Mouse (Mus musculus) erythroblast, embryonic 14.5 days (primary cell): ENCODE results near the gene Smarca2. TPM values are rescaled to one million over a fixed set of nuclear protein-coding genes. Genes with fewer than 3 reads are reported as not detected.

Source experiments
- H3K27me3 ChIP-seq: 2 replicates; pipeline ENCODE4 v1.6.1; 2012; ENCODE audit warnings: inconsistent platforms; ENCODE audit not compliant: control insufficient read depth
- H3K36me3 ChIP-seq: 2 replicates; pipeline ENCODE4 v1.6.1; 2012; ENCODE audit warnings: mild to moderate bottlenecking, inconsistent platforms; ENCODE audit not compliant: control insufficient read depth
- H3K4me1 ChIP-seq: 2 replicates; pipeline ENCODE4 v1.6.1; 2012; ENCODE audit warnings: inconsistent platforms; ENCODE audit not compliant: control insufficient read depth
- H3K4me3 ChIP-seq: replicated peaks from 2 replicates; pipeline ENCODE3; 2012; ENCODE audit warnings: moderate library complexity, mild to moderate bottlenecking, inconsistent platforms
- H3K9me3 ChIP-seq: 2 replicates; pipeline ENCODE4 v1.6.1; 2012; ENCODE audit warnings: low read length, inconsistent platforms, mixed read lengths; ENCODE audit not compliant: control insufficient read depth
- GATA1 ChIP-seq: IDR thresholded peaks from 2 replicates; pipeline ENCODE4 v1.6.1; 2012; ENCODE audit warnings: low read length, inconsistent platforms, mixed read lengths
- TAL1 ChIP-seq: IDR thresholded peaks from 3 replicates; pipeline ENCODE4 v1.6.1; 2012; ENCODE audit warnings: low read length, inconsistent platforms, mixed read lengths
- polyA plus RNA-seq: library from polyadenylated mRNA; stranded (reverse); fragments of >175 nt; gene quantifications from 2 replicates; pipeline ENCODE4 v1.2.3, GENCODE M21; 2012

Gene Smarca2
- polyA plus RNA-seq, 1 experiment = 0.03 TPM

DNA sequence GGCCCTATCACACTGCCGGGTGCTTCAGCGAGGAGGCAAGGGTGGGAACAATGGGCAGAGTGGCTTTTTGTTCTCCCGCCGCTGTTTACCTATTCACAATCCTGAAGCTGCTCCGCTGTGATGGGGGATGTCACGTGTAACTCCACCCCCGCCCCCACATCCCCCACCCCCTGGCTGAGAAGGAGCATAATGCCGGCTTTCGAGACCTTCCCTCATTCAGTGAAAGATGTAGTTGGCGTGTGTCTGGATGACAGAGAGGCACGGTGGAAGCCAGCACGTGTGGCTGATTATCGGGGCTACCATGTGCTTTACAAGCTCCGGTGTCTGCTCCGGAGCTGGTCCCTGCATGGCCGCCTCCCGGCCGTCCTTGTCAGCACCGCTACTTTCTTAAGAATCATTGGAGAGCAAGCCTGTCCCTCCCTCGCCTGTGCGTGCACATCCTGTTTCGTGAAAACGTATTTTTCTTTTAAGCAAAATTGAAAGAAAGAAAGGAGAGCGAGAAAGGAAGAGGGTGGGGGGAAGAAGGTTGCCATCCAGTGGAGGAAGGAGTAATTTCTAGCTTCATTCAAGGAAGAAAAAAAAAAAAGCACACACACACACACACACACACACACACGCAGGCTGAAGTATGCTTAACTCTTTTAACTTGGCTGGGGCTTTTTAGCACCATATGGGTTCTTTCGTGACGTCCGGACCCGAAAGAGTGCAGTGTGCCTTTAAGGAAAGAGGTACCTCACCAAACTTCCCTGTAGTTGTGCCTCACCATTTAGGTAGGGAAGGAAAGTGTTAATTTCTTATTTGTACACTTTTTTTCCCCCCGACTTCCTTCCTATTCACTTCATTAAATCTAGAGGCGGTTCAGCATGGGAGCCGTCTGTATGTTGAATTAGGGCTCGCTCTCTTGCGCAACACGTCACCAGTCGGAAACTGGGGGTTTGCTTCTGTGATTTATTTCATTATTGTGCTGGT is 143.0 kb downstream of the Smarca2 start:
- H3K36me3 ChIP-seq = no peaks in the 10 kb centered on the region
- no peaks in the 10 kb centered on the region for H3K27me3 ChIP-seq
- H3K9me3 ChIP-seq = no peaks in the 10 kb centered on the region
- no peak for TF ChIP-seq GATA1
- H3K4me3 ChIP-seq = peak overlapping the region; percentile 57
- H3K4me1 ChIP-seq = peaks cover 2% of the 10 kb centered on the region

- H3K4me3 ChIP-seq = peak overlapping the region; percentile 10
- peaks cover 2% of the 10 kb centered on the region for H3K4me1 ChIP-seq
- TF ChIP-seq TAL1 = no peak
- no peak for TF ChIP-seq GATA1
- no peaks in the 10 kb centered on the region for H3K36me3 ChIP-seq
- H3K27me3 ChIP-seq = no peaks in the 10 kb centered on the region
- H3K9me3 ChIP-seq = no peaks in the 10 kb centered on the region
Measured at GRCm38 (mm10) chr19:26748676-26749075, 143.8 kb downstream of the Smarca2 start.

GRCm38 (mm10) chr19:26749427-26750137 is 144.7 kb downstream of the Smarca2 start:
- no peaks in the 10 kb centered on the region for H3K27me3 ChIP-seq
- TF ChIP-seq TAL1 (no peak), GATA1 (no peak)
- no peaks in the 10 kb centered on the region for H3K36me3 ChIP-seq
- H3K4me3 ChIP-seq = no peak overlapping the region
- no peaks in the 10 kb centered on the region for H3K9me3 ChIP-seq
- H3K4me1 ChIP-seq = peaks cover 2% of the 10 kb centered on the region

GRCm38 (mm10) chr19:26752611-26753163 is 147.8 kb downstream of the Smarca2 start:
- Histone ChIP-seq H3K36me3 (no peaks in the 10 kb centered on the region), H3K27me3 (no peaks in the 10 kb centered on the region), H3K4me3 (no peak overlapping the region), H3K9me3 (no peaks in the 10 kb centered on the region), H3K4me1 (no peaks in the 10 kb centered on the region; the same call in 1 of the 2 replicates)
- TF ChIP-seq TAL1 (no peak), GATA1 (no peak)

DNA sequence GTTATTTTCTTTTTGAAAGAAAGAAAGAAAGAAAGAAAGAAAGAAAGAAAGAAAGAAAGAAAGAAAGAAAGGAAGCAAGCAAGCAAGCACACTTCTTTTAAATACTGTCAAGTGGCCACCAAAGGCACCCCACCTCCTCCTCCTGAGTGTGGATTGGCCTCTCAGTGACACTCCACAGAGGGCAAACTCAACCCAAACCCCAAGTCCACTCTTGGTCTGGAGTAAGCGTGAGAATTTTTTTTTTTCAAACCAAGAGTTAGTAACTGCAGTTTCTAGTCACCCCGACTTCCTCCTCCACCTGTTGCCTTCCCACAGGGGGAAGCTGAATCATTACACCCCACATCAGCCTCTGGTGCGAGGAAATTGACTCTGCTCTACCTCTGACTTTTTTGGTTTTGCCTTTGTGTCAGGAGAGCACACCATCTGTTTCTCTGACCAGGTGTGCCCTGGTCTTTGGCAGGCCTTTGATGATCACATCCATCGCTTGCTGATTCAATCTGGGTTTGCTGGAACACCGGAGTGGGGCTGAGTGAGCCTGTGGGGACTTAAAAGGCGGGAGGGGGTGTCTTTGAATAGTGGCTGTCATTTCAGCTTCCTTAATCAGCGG is 148.5 kb downstream of the Smarca2 start:
- no peak for TF ChIP-seq TAL1
- TF ChIP-seq GATA1 = no peak
- Histone ChIP-seq H3K36me3 (no peaks in the 10 kb centered on the region), H3K4me1 (no peaks in the 10 kb centered on the region), H3K27me3 (no peaks in the 10 kb centered on the region), H3K9me3 (no peaks in the 10 kb centered on the region), H3K4me3 (no peak overlapping the region)

- no peaks in the 10 kb centered on the region for H3K27me3 ChIP-seq
- no peak for TF ChIP-seq TAL1
- no peak for TF ChIP-seq GATA1
- no peaks in the 10 kb centered on the region for H3K9me3 ChIP-seq
- no peaks in the 10 kb centered on the region for H3K36me3 ChIP-seq
- H3K4me3 ChIP-seq = no peak overlapping the region
- no peaks in the 10 kb centered on the region for H3K4me1 ChIP-seq
Measured at GRCm38 (mm10) chr19:26754016-26754794, 149.4 kb downstream of the Smarca2 start.

DNA sequence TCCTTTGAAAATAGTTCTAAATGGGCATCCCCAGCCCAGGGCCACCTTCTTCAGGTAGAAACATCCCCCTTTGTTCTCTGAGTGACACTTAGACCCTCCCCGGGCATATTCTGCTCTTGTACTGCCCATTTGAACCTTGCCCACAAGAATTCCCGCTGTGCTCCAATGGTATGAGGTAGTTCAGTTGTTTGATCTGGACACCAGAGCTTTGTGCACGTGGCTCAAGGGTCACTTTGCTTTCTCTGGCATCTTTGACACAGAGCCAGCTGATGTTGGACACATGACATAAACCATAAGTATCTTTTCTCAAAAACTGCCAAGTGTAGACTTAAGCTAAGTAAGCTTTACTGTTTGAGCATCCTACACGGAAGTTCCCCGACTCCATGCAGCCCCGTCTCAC is 151.1 kb downstream of the Smarca2 start:
- TF ChIP-seq GATA1 (no peak), TAL1 (no peak)
- Histone ChIP-seq H3K9me3 (no peaks in the 10 kb centered on the region), H3K4me3 (no peak overlapping the region), H3K36me3 (no peaks in the 10 kb centered on the region), H3K27me3 (no peaks in the 10 kb centered on the region), H3K4me1 (no peaks in the 10 kb centered on the region)

GRCm38 (mm10) chr19:26756399-26756798 is 151.5 kb downstream of the Smarca2 start:
- Histone ChIP-seq H3K4me3 (no peak overlapping the region), H3K4me1 (no peaks in the 10 kb centered on the region), H3K27me3 (no peaks in the 10 kb centered on the region), H3K36me3 (no peaks in the 10 kb centered on the region), H3K9me3 (no peaks in the 10 kb centered on the region)
- TF ChIP-seq GATA1 (no peak), TAL1 (no peak)
